Mouse (Mus musculus): ENCODE measurements around the gene Olfr763.
"Not testable (repeated sequence)": the region's sequence is repeated elsewhere in the genome, so short reads cannot be mapped to it uniquely, and the experiment has no call there.

DNA sequence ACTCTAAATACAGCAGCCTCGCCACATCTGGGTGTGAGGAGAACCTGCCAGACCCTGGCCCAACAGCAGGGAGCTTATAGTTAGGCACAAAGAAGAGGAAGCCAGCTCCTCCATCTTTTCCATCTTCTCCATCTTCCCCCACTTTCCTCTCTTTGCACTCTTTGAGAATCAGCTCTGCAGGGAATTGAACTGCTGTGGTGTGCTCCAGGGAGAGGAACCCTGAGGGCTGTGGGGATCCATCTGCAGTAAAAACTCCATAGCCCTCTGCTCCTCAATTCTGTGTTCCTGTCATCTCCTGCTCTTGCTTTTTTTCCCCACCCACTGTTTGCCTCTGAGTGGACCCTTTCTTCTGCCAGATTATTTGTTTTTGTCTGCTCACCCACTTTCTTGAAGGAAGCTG, 21.5 kb upstream of the Olfr763 start, which contains the start of gene Olfr9:
- TF ChIP-seq POLR2A (IDR thresholded peaks at IDR 0.05; ENCODE audit: borderline replicate concordance, control insufficient read depth, low read depth, low read length); CTCF (IDR thresholded peaks at IDR 0.05; ENCODE audit: control insufficient read depth, insufficient read depth, low read length): not testable (repeated sequence)

Measured in bone marrow, adult 2 months (tissue).